Mouse (Mus musculus): ENCODE measurements at regions not wholly inside any gene's neighbourhood (a gene's known extent, or its start where the extent isn't known, plus 50 kb on each side); places are given as distances from the start of the nearest gene placed in this dataset.

DNA sequence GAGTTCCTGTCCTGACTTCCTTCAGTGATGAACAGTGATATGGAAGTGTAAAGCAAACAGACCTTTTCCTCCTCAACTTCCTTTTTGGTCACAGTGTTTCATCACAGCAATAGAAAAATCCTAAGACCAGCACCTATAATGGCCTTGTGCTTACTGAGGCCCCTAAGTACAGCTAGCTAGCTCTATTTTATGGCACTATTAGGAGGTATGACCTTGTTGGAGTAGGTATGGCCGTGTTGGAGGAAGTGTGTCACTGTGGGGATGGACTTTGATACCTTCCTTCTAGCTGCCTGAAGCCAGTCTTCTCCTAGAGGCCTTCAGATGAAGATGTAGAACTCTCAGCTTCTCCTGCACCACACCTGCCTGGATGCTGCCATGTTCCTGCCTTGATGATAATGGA, 365.6 kb upstream of the Hs6st1 start:
- Histone ChIP-seq H3K27me3 (ENCODE audit: control insufficient read depth, insufficient read depth, low read length, poor library complexity, severe bottlenecking) (no peaks in the 10 kb centered on the region), H3K4me3 (ENCODE audit: low read depth, low read length) (no peak overlapping the region), H3K36me3 (ENCODE audit: control insufficient read depth, insufficient read depth, low read length, poor library complexity, severe bottlenecking) (no peaks in the 10 kb centered on the region), H3K27ac (ENCODE audit: insufficient read depth, low read length) (no peak overlapping the region), H3K9me3 (replicated peaks; ENCODE audit: control insufficient read depth, insufficient read depth, low read length, poor library complexity, severe bottlenecking) (no peaks in the 10 kb centered on the region), H3K4me1 (ENCODE audit: control insufficient read depth, insufficient read depth, low read length) (no peaks in the 10 kb centered on the region), H3K9ac (ENCODE audit: low read depth, poor library complexity, severe bottlenecking) (no peak overlapping the region)
- no peak for TF ChIP-seq EP300 (IDR thresholded peaks at IDR 0.05; ENCODE audit: insufficient read depth, low read depth, low read length)
- no peak for TF ChIP-seq POLR2A (IDR thresholded peaks at IDR 0.05; ENCODE audit: insufficient read depth, low read length)
- no peak for TF ChIP-seq CTCF (IDR thresholded peaks at IDR 0.05; ENCODE audit: low read depth, low read length)

DNA sequence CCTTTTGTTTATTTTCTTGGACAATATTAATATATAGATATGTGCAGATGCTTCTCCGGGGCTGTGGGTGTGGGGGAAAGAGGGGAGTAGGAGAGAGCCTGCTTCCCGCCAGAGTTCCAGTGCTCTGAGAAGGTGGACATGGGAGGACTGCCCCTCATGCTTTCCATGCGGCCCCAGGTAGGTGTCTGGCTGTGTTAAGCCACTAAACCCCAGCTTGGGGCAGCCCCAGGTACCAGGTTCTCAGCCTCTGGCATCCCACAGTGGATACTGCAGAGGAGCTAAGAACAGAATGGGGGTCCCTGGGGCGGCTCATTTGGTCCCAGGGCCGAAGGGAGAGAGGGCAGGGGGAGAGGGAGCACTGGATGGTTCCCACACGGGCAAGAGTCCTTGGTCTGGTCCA, 361.9 kb upstream of the Hs6st1 start:
- H3K9ac ChIP-seq (ENCODE audit: low read depth, poor library complexity, severe bottlenecking) = no peak overlapping the region
- no peaks in the 10 kb centered on the region for H3K27me3 ChIP-seq (ENCODE audit: control insufficient read depth, insufficient read depth, low read length, poor library complexity, severe bottlenecking)
- H3K4me1 ChIP-seq (ENCODE audit: control insufficient read depth, insufficient read depth, low read length) = no peaks in the 10 kb centered on the region
- TF ChIP-seq POLR2A (IDR thresholded peaks at IDR 0.05; ENCODE audit: insufficient read depth, low read length) (no peak), CTCF (IDR thresholded peaks at IDR 0.05; ENCODE audit: low read depth, low read length) (no peak), EP300 (IDR thresholded peaks at IDR 0.05; ENCODE audit: insufficient read depth, low read depth, low read length) (no peak)
- no peaks in the 10 kb centered on the region for H3K9me3 ChIP-seq (replicated peaks; ENCODE audit: control insufficient read depth, insufficient read depth, low read length, poor library complexity, severe bottlenecking)
- H3K36me3 ChIP-seq (ENCODE audit: control insufficient read depth, insufficient read depth, low read length, poor library complexity, severe bottlenecking) = no peaks in the 10 kb centered on the region
- H3K27ac ChIP-seq (ENCODE audit: insufficient read depth, low read length) = no peak overlapping the region
- H3K4me3 ChIP-seq (ENCODE audit: low read depth, low read length) = no peak overlapping the region

DNA sequence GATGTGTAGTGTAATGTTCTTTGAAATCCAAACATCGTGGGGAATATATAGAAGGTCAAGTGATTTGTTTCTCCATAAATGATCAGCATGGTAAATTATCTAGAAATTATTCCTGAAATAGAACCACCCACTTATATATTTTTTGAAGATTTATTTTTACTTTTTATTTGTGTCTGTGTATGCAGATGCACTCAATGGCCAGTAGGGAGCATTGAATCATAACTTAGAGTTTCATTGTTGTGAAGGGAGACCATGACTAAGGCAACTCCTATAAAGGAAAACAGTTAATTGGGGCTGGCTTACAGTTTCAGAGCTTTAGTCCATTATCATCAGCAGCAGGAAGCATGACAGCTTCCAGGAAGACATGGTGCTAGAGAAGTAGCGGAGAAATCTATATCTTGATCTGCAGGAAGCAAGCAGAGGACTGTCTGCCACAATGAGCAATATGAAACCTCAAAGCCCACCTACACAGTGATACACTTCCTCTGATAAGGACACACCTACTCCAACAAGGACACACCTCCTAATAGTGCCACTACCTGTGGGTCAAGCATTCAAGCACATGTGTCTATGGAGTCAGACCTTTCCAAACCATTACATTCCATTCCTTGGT, 359.9 kb upstream of the Hs6st1 start:
- no peak overlapping the region for H3K27ac ChIP-seq (ENCODE audit: insufficient read depth, low read length)
- H3K9me3 ChIP-seq (replicated peaks; ENCODE audit: control insufficient read depth, insufficient read depth, low read length, poor library complexity, severe bottlenecking) = no peaks in the 10 kb centered on the region
- no peak overlapping the region for H3K9ac ChIP-seq (ENCODE audit: low read depth, poor library complexity, severe bottlenecking)
- H3K4me3 ChIP-seq (ENCODE audit: low read depth, low read length) = no peak overlapping the region
- no peaks in the 10 kb centered on the region for H3K4me1 ChIP-seq (ENCODE audit: control insufficient read depth, insufficient read depth, low read length)
- H3K27me3 ChIP-seq (ENCODE audit: control insufficient read depth, insufficient read depth, low read length, poor library complexity, severe bottlenecking) = no peaks in the 10 kb centered on the region
- TF ChIP-seq CTCF (IDR thresholded peaks at IDR 0.05; ENCODE audit: low read depth, low read length) (no peak), EP300 (IDR thresholded peaks at IDR 0.05; ENCODE audit: insufficient read depth, low read depth, low read length) (no peak), POLR2A (IDR thresholded peaks at IDR 0.05; ENCODE audit: insufficient read depth, low read length) (no peak)
- H3K36me3 ChIP-seq (ENCODE audit: control insufficient read depth, insufficient read depth, low read length, poor library complexity, severe bottlenecking) = no peaks in the 10 kb centered on the region

DNA sequence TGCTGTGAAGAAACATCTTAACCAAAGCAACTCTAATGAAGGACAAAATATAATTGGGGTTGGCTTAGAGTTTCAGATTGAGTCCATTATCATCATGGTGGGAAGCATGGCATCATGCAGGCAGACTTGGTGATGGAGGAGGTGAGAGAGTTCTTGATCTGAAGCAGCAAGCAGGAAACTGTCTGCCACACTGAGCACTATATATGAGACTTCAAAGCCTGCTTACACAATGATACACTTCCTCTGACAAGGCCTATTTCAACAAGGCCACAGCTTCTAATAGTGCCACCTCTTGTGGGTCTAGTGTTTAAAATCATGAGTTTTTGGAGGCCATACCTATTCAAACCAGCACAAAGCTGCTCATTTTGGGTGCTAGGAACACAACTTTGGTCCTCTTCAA, 359.0 kb upstream of the Hs6st1 start:
- no peak overlapping the region for H3K4me3 ChIP-seq (ENCODE audit: low read depth, low read length)
- no peaks in the 10 kb centered on the region for H3K9me3 ChIP-seq (replicated peaks; ENCODE audit: control insufficient read depth, insufficient read depth, low read length, poor library complexity, severe bottlenecking)
- H3K27me3 ChIP-seq (ENCODE audit: control insufficient read depth, insufficient read depth, low read length, poor library complexity, severe bottlenecking) = no peaks in the 10 kb centered on the region
- H3K36me3 ChIP-seq (ENCODE audit: control insufficient read depth, insufficient read depth, low read length, poor library complexity, severe bottlenecking) = no peaks in the 10 kb centered on the region
- H3K9ac ChIP-seq (ENCODE audit: low read depth, poor library complexity, severe bottlenecking) = no peak overlapping the region
- H3K4me1 ChIP-seq (ENCODE audit: control insufficient read depth, insufficient read depth, low read length) = no peaks in the 10 kb centered on the region
- TF ChIP-seq CTCF (IDR thresholded peaks at IDR 0.05; ENCODE audit: low read depth, low read length) = no peak
- TF ChIP-seq EP300 (IDR thresholded peaks at IDR 0.05; ENCODE audit: insufficient read depth, low read depth, low read length) = no peak
- no peak for TF ChIP-seq POLR2A (IDR thresholded peaks at IDR 0.05; ENCODE audit: insufficient read depth, low read length)
- no peak overlapping the region for H3K27ac ChIP-seq (ENCODE audit: insufficient read depth, low read length)

DNA sequence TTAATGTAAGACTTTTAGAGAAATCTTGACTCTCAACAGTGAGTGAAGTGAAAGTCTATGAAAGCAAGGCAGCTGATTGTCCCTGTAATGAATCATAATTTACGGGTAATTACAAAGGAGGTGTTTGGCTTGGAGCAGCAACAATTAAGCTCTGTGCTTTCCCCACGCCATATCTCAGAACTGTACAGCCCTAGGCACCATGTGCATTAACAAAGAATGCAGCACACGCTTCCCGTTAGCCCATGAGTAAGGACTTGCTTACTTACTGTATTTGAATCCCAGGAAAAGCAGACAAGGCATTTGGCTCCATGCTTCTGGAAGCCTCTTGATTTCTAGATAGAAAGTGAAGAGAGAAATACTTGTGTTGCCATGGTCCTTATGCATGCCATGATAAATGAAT, 354.2 kb upstream of the Hs6st1 start:
- no peak overlapping the region for H3K4me3 ChIP-seq (ENCODE audit: low read depth, low read length)
- no peaks in the 10 kb centered on the region; the same call in 1 of the 2 replicates for H3K27me3 ChIP-seq (ENCODE audit: control insufficient read depth, insufficient read depth, low read length, poor library complexity, severe bottlenecking)
- no peaks in the 10 kb centered on the region for H3K36me3 ChIP-seq (ENCODE audit: control insufficient read depth, insufficient read depth, low read length, poor library complexity, severe bottlenecking)
- no peaks in the 10 kb centered on the region for H3K4me1 ChIP-seq (ENCODE audit: control insufficient read depth, insufficient read depth, low read length)
- H3K9me3 ChIP-seq (replicated peaks; ENCODE audit: control insufficient read depth, insufficient read depth, low read length, poor library complexity, severe bottlenecking) = no peaks in the 10 kb centered on the region
- H3K27ac ChIP-seq (ENCODE audit: insufficient read depth, low read length) = no peak overlapping the region
- no peak for TF ChIP-seq EP300 (IDR thresholded peaks at IDR 0.05; ENCODE audit: insufficient read depth, low read depth, low read length)
- no peak for TF ChIP-seq CTCF (IDR thresholded peaks at IDR 0.05; ENCODE audit: low read depth, low read length)
- TF ChIP-seq POLR2A (IDR thresholded peaks at IDR 0.05; ENCODE audit: insufficient read depth, low read length) = no peak
- no peak overlapping the region for H3K9ac ChIP-seq (ENCODE audit: low read depth, poor library complexity, severe bottlenecking)

DNA sequence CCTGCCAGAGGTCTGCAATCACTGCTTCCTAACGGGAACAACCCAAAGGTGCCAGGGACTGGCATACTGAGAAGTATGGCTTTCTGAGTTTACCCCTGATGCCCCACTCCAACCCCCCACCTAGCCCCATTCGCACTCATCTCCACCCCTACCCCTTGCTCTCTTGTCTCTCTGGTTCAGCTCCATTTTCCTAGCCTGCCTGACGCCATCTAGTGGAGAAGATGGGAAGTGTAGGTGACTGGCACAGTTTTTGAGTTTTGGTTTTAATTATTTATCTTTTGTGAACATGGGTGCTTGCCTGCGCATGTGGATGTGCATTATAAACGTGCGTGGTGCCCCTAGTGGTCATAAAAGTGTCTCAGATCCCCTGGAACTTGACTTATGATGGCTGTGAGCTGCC, 352.3 kb upstream of the Hs6st1 start:
- Histone ChIP-seq H3K4me1 (ENCODE audit: control insufficient read depth, insufficient read depth, low read length) (no peaks in the 10 kb centered on the region), H3K27me3 (ENCODE audit: control insufficient read depth, insufficient read depth, low read length, poor library complexity, severe bottlenecking) (no peaks in the 10 kb centered on the region; the same call in 1 of the 2 replicates), H3K36me3 (ENCODE audit: control insufficient read depth, insufficient read depth, low read length, poor library complexity, severe bottlenecking) (no peaks in the 10 kb centered on the region), H3K4me3 (ENCODE audit: low read depth, low read length) (no peak overlapping the region), H3K9me3 (replicated peaks; ENCODE audit: control insufficient read depth, insufficient read depth, low read length, poor library complexity, severe bottlenecking) (no peaks in the 10 kb centered on the region), H3K27ac (ENCODE audit: insufficient read depth, low read length) (no peak overlapping the region), H3K9ac (ENCODE audit: low read depth, poor library complexity, severe bottlenecking) (no peak overlapping the region)
- TF ChIP-seq CTCF (IDR thresholded peaks at IDR 0.05; ENCODE audit: low read depth, low read length) (peak; percentile 48), EP300 (IDR thresholded peaks at IDR 0.05; ENCODE audit: insufficient read depth, low read depth, low read length) (no peak)

All from ES-Bruce4 (cell line).